Comparison of ENCODE assay signal across 20 mouse cellular contexts in the genomic region with DNA sequence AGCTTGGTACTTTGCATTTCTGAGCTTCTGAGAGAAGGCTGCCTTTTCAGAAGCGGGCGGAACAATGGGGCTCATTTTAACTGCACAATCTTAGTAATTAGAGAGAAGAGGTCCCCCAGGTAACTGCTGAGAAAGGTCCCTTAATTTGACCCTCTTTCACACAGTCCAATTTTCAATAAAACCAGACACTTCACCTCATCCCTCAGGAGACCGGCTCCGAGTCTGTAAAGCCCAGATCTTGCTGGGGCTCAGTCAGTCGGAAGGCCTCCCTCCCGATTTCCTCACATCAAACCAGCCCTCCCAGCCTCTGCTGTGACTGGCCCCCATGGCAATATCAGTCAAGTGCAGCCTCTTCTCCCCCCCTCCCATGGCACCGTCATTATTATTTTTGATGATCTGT. TPM values are rescaled to one million over a fixed set of nuclear protein-coding genes. Genes with fewer than 3 reads are reported as not detected.
DNase-seq lines count a peak whose midpoint lies in the region; ATAC-seq and TF ChIP-seq lines count a peak whose summit lies in the region.
"Had no signal": no experiment of that assay in that cellular context is flagged by ENCODE, and none has a peak within 500 bp of the region (broad histone marks: within the 10 kb centered on the region; RNA-seq: fewer than 3 reads in every experiment).

No protein-coding gene starts in this region.

- peak overlapping the region; percentile 56 for H3K27ac ChIP-seq in hindbrain, embryonic 13.5 days
- H3K27ac ChIP-seq in hindbrain, embryonic 16.5 days (ENCODE audit: low read depth, low read length) = no peak overlapping the region
- peak overlapping the region; percentile 8; the same call in 1 of the 2 replicates for H3K27ac ChIP-seq in forebrain, embryonic 15.5 days (replicated peaks)
- no peak overlapping the region for H3K27ac ChIP-seq in midbrain, postnatal 0 days (ENCODE audit: low read depth, low read length)
- H3K27ac ChIP-seq: heart, adult 2 months; kidney, embryonic 15.5 days; limb, embryonic 13.5 days; liver, embryonic 13.5 days had no signal

- WGBS in hindbrain, embryonic 13.5 days = 29% methylated on average over 7 of the region's 7 CpGs
- 31% methylated on average over 7 of the region's 7 CpGs for WGBS in hindbrain, embryonic 16.5 days
- WGBS in forebrain, embryonic 15.5 days = 9% methylated on average over 7 of the region's 7 CpGs
- 18% methylated on average over 7 of the region's 7 CpGs for WGBS in midbrain, postnatal 0 days

- no peak for ATAC-seq in CD4-positive, CD25-positive, alpha-beta regulatory T cell, adult 4 months
- no peak for ATAC-seq in hindbrain, embryonic 13.5 days (ENCODE audit: low FRiP score)
- ATAC-seq in hindbrain, embryonic 16.5 days = no peak
- ATAC-seq in forebrain, embryonic 15.5 days (replicated peaks) = no peak
- ATAC-seq in midbrain, postnatal 0 days (ENCODE audit: low FRiP score) = no peak

- no peak overlapping the region for H3K4me3 ChIP-seq in hindbrain, embryonic 13.5 days
- no peak overlapping the region for H3K4me3 ChIP-seq in hindbrain, embryonic 16.5 days (ENCODE audit: low read length)
- H3K4me3 ChIP-seq in forebrain, embryonic 15.5 days = no peak overlapping the region
- no peak overlapping the region for H3K4me3 ChIP-seq in midbrain, postnatal 0 days (ENCODE audit: low read depth, low read length)
- H3K4me3 ChIP-seq: heart, adult 2 months; kidney, embryonic 15.5 days; limb, embryonic 13.5 days; liver, embryonic 13.5 days had no signal

- H3K4me2 ChIP-seq in hindbrain, embryonic 13.5 days = no peak overlapping the region
- H3K4me2 ChIP-seq in hindbrain, embryonic 16.5 days (ENCODE audit: low read length) = no peak overlapping the region
- no peak overlapping the region for H3K4me2 ChIP-seq in forebrain, embryonic 15.5 days (replicated peaks)
- H3K4me2 ChIP-seq in midbrain, postnatal 0 days (ENCODE audit: low read depth, low read length, poor library complexity, severe bottlenecking) = no peak overlapping the region
- H3K4me2 ChIP-seq: kidney, embryonic 15.5 days; limb, embryonic 13.5 days; liver, embryonic 13.5 days had no signal

- peaks cover 26% of the 10 kb centered on the region for H3K4me1 ChIP-seq in hindbrain, embryonic 13.5 days (replicated peaks)
- H3K4me1 ChIP-seq in hindbrain, embryonic 16.5 days (ENCODE audit: control insufficient read depth, insufficient read depth, low read depth, low read length) = peaks cover 6% of the 10 kb centered on the region; the same call in 1 of the 2 replicates
- H3K4me1 ChIP-seq in forebrain, embryonic 15.5 days = peaks cover 14% of the 10 kb centered on the region
- H3K4me1 ChIP-seq in midbrain, postnatal 0 days (ENCODE audit: insufficient read depth, low read length) = 0 out of 2 replicates have a peak, but pooled peaks cover 4% of the 10 kb centered on the region
- H3K4me1 ChIP-seq: liver, embryonic 13.5 days had no signal

- no peaks in the 10 kb centered on the region for H3K36me3 ChIP-seq in hindbrain, embryonic 13.5 days
- no peaks in the 10 kb centered on the region for H3K36me3 ChIP-seq in hindbrain, embryonic 16.5 days (ENCODE audit: control insufficient read depth, insufficient read depth, low read length)
- H3K36me3 ChIP-seq in forebrain, embryonic 15.5 days = no peaks in the 10 kb centered on the region
- H3K36me3 ChIP-seq in midbrain, postnatal 0 days (ENCODE audit: insufficient read depth, low read length) = no peaks in the 10 kb centered on the region
- H3K36me3 ChIP-seq: kidney, embryonic 15.5 days; limb, embryonic 13.5 days; liver, embryonic 13.5 days had no signal

- H3K27me3 ChIP-seq in hindbrain, embryonic 13.5 days = peaks cover 4% of the 10 kb centered on the region; the same call in 1 of the 2 replicates
- H3K27me3 ChIP-seq in hindbrain, embryonic 16.5 days (replicated peaks; ENCODE audit: control insufficient read depth, insufficient read depth, low read length) = no peaks in the 10 kb centered on the region
- H3K27me3 ChIP-seq in forebrain, embryonic 15.5 days = no peaks in the 10 kb centered on the region
- no peaks in the 10 kb centered on the region for H3K27me3 ChIP-seq in midbrain, postnatal 0 days (ENCODE audit: insufficient read depth, low read length)
- H3K27me3 ChIP-seq: limb, embryonic 13.5 days had no signal

- peak; percentile 27 for DNase-seq in CD4-positive, CD25-positive, alpha-beta regulatory T cell, adult 2 months (ENCODE audit: low read depth, low spot score)
- DNase-seq in midbrain, postnatal 0 days (ENCODE audit: low spot score) = no peak
- DNase-seq in liver = no peak
- DNase-seq: adrenal gland, adult 2 months; cerebellum, adult 11-12 months; cerebellum, postnatal 14 days; gastrocnemius, postnatal 36 days; heart, adult 2 months; kidney, adult 11 months; kidney, postnatal 36 days; liver, embryonic 13.5 days; lung, adult 2 months; lung, postnatal 14 days; retina, postnatal 1 day had no signal

- H3K9me3 ChIP-seq in hindbrain, embryonic 13.5 days = no peaks in the 10 kb centered on the region
- H3K9me3 ChIP-seq in hindbrain, embryonic 16.5 days (ENCODE audit: control insufficient read depth, low read length) = no peaks in the 10 kb centered on the region
- H3K9me3 ChIP-seq in forebrain, embryonic 15.5 days = no peaks in the 10 kb centered on the region
- no peaks in the 10 kb centered on the region for H3K9me3 ChIP-seq in midbrain, postnatal 0 days (ENCODE audit: low read length)
- H3K9me3 ChIP-seq: kidney, embryonic 15.5 days; limb, embryonic 13.5 days; liver, embryonic 13.5 days had no signal

- TF ChIP-seq CTCF in midbrain, postnatal 0 days (IDR thresholded peaks at IDR 0.05) = no peak

- H3K9ac ChIP-seq in hindbrain, embryonic 13.5 days = no peak overlapping the region
- no peak overlapping the region for H3K9ac ChIP-seq in hindbrain, embryonic 16.5 days (ENCODE audit: low read depth, low read length)
- no peak overlapping the region for H3K9ac ChIP-seq in forebrain, embryonic 15.5 days (replicated peaks)
- 0 out of 2 replicates have a peak overlapping the region, but pooled peaks have one; percentile 36 for H3K9ac ChIP-seq in midbrain, postnatal 0 days (replicated peaks; ENCODE audit: low read length, poor library complexity, severe bottlenecking)
- H3K9ac ChIP-seq: kidney, embryonic 15.5 days; limb, embryonic 13.5 days; liver, embryonic 13.5 days had no signal

RNA-seq across cellular contexts. Expression of gene Tnrc6c, which starts 15.7 kb away (rescaled TPM):
- polyA plus RNA-seq in CD4-positive, CD25-positive, alpha-beta regulatory T cell, adult 4 months (2017; shearing (Covaris generic)) = 10 to 100 TPM; 19.6 to 21.4 TPM
- 24.9 and 27.3 TPM in 2 replicates for polyA plus RNA-seq in hindbrain, embryonic 13.5 days (2015; fragmentation: Nextera tagmentation; extraction: Ambion mirVana)
- 18.9 and 21.4 TPM in 2 replicates for polyA plus RNA-seq in hindbrain, embryonic 16.5 days (2015; fragmentation: Nextera tagmentation; extraction: Ambion mirVana)
- 29.2 and 31.0 TPM in 2 replicates for polyA plus RNA-seq in forebrain, embryonic 15.5 days (2015; fragmentation: Nextera tagmentation; extraction: Ambion mirVana)
- 78.4 and 79.8 TPM in 2 replicates for total RNA-seq in midbrain, postnatal 0 days (2014; rRNA removed)
- 22.8 and 26.5 TPM in 2 replicates for polyA plus RNA-seq in midbrain, postnatal 0 days (2015; fragmentation: Nextera tagmentation; extraction: Ambion mirVana)

Comparison
In these comparisons a context has a peak if more than half of its experiments do, and no peak if none do; other contexts are left out.
1. H3K27ac ChIP-seq: peak in hindbrain, embryonic 13.5 days (single experiment) and forebrain, embryonic 15.5 days (single experiment); none in hindbrain, embryonic 16.5 days (single experiment) and midbrain, postnatal 0 days (single experiment).